Mouse (Mus musculus) heart, embryonic 13.5 days (tissue): ENCODE data around the gene Col19a1. TPM values are rescaled to one million over a fixed set of nuclear protein-coding genes. Genes with fewer than 3 reads are reported as not detected.

Experiments used
- ATAC-seq: fragments of 200-750 bp; cut with Nextera tagmentation; 2 replicates; pipeline ENCODE4 v1.8.0; 2017; ENCODE audit warnings: moderate TSS enrichment; ENCODE audit not compliant: insufficient number of reproducible peaks, low FRiP score, low TSS enrichment; ENCODE audit errors: extremely low read depth
- H3K27ac ChIP-seq: fragments of 300-500 bp; sonication (generic); replicated peaks from 2 replicates; pipeline ENCODE4 v1.5.1; 2015; ENCODE audit warnings: moderate library complexity, mild to moderate bottlenecking, inconsistent platforms
- H3K27me3 ChIP-seq: fragments of 300-500 bp; sonication (generic); replicated peaks from 2 replicates; pipeline ENCODE4 v1.6.1; 2015; ENCODE audit warnings: mild to moderate bottlenecking, inconsistent platforms
- H3K36me3 ChIP-seq: fragments of 300-500 bp; sonication (generic); 2 replicates; pipeline ENCODE4 v1.6.1; 2015; ENCODE audit warnings: mild to moderate bottlenecking, inconsistent platforms
- H3K4me1 ChIP-seq: fragments of 300-500 bp; sonication (generic); 2 replicates; pipeline ENCODE4 v1.6.1; 2015; ENCODE audit warnings: inconsistent platforms
- H3K4me2 ChIP-seq: fragments of 300-500 bp; sonication (generic); 2 replicates; pipeline ENCODE4 v1.6.1; 2015; ENCODE audit warnings: inconsistent platforms, mild to moderate bottlenecking, moderate library complexity
- H3K4me3 ChIP-seq: fragments of 300-500 bp; sonication (generic); 2 replicates; pipeline ENCODE4 v1.5.1; 2015; ENCODE audit warnings: moderate library complexity, mild to moderate bottlenecking, inconsistent platforms
- H3K9ac ChIP-seq: fragments of 300-500 bp; sonication (generic); 2 replicates; pipeline ENCODE4 v1.6.1; 2015; ENCODE audit warnings: inconsistent platforms, mild to moderate bottlenecking, moderate library complexity
- H3K9me3 ChIP-seq: fragments of 300-500 bp; sonication (generic); 2 replicates; pipeline ENCODE4 v1.6.1; 2016; ENCODE audit warnings: inconsistent platforms
- WGBS: fragments of 180-500 bp; shearing (Covaris S2); methylation state at CpG from one replicate; pipeline ENCODE4 v1.1.7; 2015; ENCODE audit warnings: mixed read lengths; 5-methylcytosine and 5-hydroxymethylcytosine counted together
- polyA plus RNA-seq: library from polyadenylated mRNA; unstranded; fragments of >200 nt; fragmentation: Nextera tagmentation; extraction: Ambion mirVana; gene quantifications from 2 replicates; pipeline ENCODE4 v1.2.1, GENCODE M21; 2015

Col19a1 gene
- polyA plus RNA-seq, 1 experiment from 2014 or later: not detected

DNA sequence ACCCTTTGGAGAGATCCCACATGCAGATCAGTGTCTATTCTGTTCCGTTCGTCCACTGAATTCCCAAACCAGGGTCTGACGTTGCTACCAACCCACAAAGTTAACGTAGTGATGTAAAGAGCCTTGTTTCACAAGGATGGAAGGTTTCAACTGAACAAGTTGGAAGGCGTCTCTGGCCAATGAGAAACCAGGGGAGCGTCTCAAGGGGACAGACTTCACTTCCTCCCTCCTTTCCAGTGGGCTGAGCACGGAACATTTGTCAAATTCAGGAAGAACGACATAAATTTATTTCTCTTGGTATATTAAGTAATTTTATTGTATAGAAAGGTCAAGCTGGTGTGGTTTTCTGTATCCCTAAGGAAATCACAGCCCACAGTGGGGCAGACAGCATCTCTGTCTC lies 38.2 kb downstream of the Col19a1 start:
- peaks cover 9% of the 10 kb centered on the region; the same call in 1 of the 2 replicates for H3K4me1 ChIP-seq
- H3K4me2 ChIP-seq: no peak overlapping the region
- H3K9me3 ChIP-seq: no peaks in the 10 kb centered on the region
- ATAC-seq: no peak
- WGBS: 77% methylated on average over 8 of the region's 8 CpGs
- no peak overlapping the region for H3K9ac ChIP-seq
- no peaks in the 10 kb centered on the region for H3K36me3 ChIP-seq
- no peaks in the 10 kb centered on the region for H3K27me3 ChIP-seq
- H3K4me3 ChIP-seq: no peak overlapping the region
- H3K27ac ChIP-seq: no peak overlapping the region

DNA sequence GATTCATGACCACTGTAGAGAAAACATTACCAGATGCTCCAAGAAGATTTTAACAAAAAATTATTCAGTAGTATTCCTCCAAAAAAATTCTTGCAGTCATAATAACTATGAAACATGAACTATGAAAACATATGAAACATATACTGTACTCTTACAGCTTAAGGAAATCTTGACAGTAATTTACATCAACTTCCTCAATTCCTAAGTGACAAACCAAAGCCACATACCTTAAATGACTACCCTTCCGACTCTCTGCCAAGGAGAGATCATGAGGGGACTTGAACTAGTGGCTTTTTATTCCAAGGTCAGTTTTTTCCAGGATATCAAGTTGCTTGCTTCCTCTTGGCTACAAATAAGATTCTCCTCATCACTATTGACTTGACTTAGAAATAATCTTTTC lies 39.7 kb downstream of the Col19a1 start:
- Histone ChIP-seq H3K27ac (no peak overlapping the region), H3K9me3 (no peaks in the 10 kb centered on the region), H3K9ac (no peak overlapping the region), H3K4me3 (no peak overlapping the region), H3K4me2 (no peak overlapping the region), H3K27me3 (no peaks in the 10 kb centered on the region), H3K36me3 (no peaks in the 10 kb centered on the region), H3K4me1 (peaks cover 3% of the 10 kb centered on the region; the same call in 1 of the 2 replicates)
- no peak for ATAC-seq
- WGBS: 58% methylated on average over 1 of the region's 1 CpGs

DNA sequence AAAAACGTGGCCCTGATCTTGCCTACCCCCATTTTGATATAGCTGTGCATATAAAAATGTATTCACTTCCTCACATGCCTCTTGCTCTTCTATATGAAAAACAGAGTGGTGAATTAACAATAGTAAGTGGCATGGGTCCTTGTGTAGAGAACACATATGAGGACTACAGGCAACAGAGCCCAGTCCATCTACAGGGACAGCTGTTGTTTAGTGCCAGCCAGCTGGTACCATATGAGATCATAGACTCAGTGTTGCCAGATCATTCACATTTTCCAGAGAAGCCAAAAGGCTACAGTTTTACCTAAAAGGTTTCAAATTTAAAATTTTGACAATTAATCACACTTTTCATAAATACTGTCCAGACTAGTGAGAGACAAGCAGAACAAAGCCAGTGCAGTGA lies 47.4 kb downstream of the Col19a1 start:
- Histone ChIP-seq H3K4me1 (no peaks in the 10 kb centered on the region), H3K27ac (no peak overlapping the region), H3K9me3 (no peaks in the 10 kb centered on the region), H3K9ac (no peak overlapping the region), H3K4me3 (no peak overlapping the region), H3K36me3 (no peaks in the 10 kb centered on the region), H3K27me3 (no peaks in the 10 kb centered on the region), H3K4me2 (no peak overlapping the region)
- ATAC-seq: no peak
- 45% methylated on average over 1 of the region's 1 CpGs for WGBS

DNA sequence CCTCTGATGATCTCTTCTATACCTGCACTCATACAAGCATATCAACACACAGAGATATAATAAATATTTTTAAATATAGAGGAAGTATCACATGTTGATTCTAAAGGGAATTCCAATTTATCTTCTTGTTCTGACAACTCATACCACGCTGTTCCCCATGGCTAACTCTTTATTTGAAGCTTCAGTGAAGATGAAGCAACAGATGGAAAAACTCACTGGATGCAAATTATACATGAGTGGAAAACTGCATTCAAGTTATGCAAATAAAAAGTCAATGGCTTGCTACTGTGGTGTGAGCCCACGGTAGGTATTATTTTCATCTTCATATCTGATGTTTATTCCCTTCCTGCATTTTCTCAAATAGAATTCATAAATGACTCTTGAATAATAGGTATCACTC lies 60.1 kb downstream of the Col19a1 start:
- H3K36me3 ChIP-seq: no peaks in the 10 kb centered on the region
- no peak overlapping the region for H3K4me2 ChIP-seq
- no peak for ATAC-seq
- WGBS: 71% methylated on average over 2 of the region's 2 CpGs
- H3K27me3 ChIP-seq: no peaks in the 10 kb centered on the region
- no peak overlapping the region for H3K9ac ChIP-seq
- H3K9me3 ChIP-seq: no peaks in the 10 kb centered on the region
- H3K27ac ChIP-seq: no peak overlapping the region
- H3K4me3 ChIP-seq: no peak overlapping the region
- no peaks in the 10 kb centered on the region for H3K4me1 ChIP-seq

DNA sequence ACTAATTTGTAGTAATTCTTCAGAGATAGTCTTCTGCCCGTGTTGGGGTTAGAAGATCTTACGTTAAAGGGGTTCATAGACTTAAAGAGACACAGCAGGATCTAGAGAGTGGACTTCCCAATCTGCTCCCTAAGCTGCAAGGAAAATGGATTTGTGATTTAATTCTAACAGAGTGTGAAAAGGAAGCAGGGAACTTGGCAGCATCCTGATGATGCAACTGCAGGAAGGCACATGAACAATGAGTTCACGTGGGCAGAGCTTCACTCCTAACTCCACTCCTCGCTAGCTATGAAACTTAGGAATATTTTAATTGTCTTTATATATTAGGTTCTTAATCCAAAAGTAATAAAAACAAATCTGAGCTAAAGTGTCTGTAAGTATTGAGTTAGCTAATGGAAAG lies 69.8 kb downstream of the Col19a1 start:
- no peaks in the 10 kb centered on the region for H3K27me3 ChIP-seq
- no peak overlapping the region for H3K9ac ChIP-seq
- H3K27ac ChIP-seq: no peak overlapping the region
- H3K4me2 ChIP-seq: no peak overlapping the region
- H3K4me3 ChIP-seq: no peak overlapping the region
- H3K9me3 ChIP-seq: no peaks in the 10 kb centered on the region
- no peaks in the 10 kb centered on the region for H3K36me3 ChIP-seq
- WGBS: 71% methylated on average over 4 of the region's 4 CpGs
- H3K4me1 ChIP-seq: no peaks in the 10 kb centered on the region
- ATAC-seq: no peak

DNA sequence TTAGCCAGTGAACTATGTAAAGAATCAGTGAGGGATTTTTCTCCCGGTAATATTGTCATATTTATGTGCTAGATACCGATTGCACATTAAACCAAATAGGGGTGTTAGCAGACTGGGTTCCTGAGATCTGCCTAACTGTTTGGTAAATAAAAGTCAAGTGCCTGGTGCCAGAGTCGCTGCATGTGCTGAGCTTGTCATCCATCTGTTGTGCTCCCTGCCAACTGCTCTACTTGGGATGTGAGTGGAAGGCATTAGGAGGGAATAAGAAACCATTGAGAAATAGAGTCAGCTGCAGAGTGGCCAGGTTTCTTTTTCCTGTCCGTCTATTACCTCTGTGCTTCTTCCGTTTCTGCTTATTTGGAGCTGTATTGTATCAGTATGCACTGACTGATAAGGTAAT lies 71.9 kb downstream of the Col19a1 start:
- no peak overlapping the region for H3K4me2 ChIP-seq
- H3K4me3 ChIP-seq: no peak overlapping the region
- H3K9me3 ChIP-seq: no peaks in the 10 kb centered on the region
- ATAC-seq: no peak
- H3K9ac ChIP-seq: no peak overlapping the region
- WGBS: 64% methylated on average over 5 of the region's 5 CpGs
- H3K27me3 ChIP-seq: no peaks in the 10 kb centered on the region
- H3K27ac ChIP-seq: no peak overlapping the region
- no peaks in the 10 kb centered on the region for H3K4me1 ChIP-seq
- H3K36me3 ChIP-seq: no peaks in the 10 kb centered on the region

DNA sequence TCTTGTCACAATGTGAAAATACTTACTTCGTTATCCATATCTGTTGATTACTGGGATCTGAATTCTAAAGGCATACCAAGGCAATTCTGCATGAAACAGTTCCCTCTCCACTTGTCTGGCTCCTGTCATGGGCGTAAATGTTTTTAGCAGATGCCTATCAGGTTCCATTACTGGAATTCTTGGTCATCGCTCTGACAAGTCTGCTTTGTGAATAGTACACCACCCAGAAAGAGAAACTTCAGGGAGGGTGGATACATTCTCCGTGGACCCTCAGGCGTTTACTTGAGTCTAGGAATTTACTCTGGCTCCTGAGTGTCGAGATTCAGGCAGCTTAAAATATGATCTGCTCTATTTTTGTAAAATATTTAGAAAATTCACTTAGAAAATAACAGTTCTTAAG lies 75.7 kb downstream of the Col19a1 start:
- Histone ChIP-seq H3K9me3 (no peaks in the 10 kb centered on the region), H3K36me3 (no peaks in the 10 kb centered on the region), H3K27ac (no peak overlapping the region), H3K4me3 (no peak overlapping the region), H3K4me1 (no peaks in the 10 kb centered on the region), H3K4me2 (no peak overlapping the region), H3K9ac (no peak overlapping the region), H3K27me3 (no peaks in the 10 kb centered on the region)
- WGBS: 57% methylated on average over 6 of the region's 6 CpGs
- no peak for ATAC-seq

DNA sequence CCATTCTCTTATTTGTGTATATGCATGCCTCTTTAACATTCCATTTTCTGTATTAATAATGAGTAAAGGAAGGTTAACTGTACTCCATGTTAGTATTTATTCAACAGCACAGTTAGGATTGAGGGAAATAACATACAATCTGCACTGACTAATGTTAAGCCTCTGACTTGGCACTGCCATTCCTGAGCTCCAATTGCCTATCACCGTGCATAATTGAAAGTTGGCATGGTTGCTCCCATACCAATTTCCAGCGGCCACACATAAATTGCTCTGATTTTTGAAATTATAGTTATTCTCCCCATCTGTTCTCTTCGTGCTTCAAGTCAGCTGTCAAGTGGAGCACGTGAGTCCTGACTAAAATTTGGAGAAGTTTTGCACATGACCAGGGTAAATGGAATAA lies 91.9 kb downstream of the Col19a1 start:
- no peak overlapping the region for H3K4me2 ChIP-seq
- 85% methylated on average over 4 of the region's 4 CpGs for WGBS
- H3K27me3 ChIP-seq: no peaks in the 10 kb centered on the region
- H3K4me3 ChIP-seq: no peak overlapping the region
- ATAC-seq: no peak
- H3K9ac ChIP-seq: no peak overlapping the region
- H3K9me3 ChIP-seq: no peaks in the 10 kb centered on the region
- H3K4me1 ChIP-seq: no peaks in the 10 kb centered on the region
- H3K36me3 ChIP-seq: no peaks in the 10 kb centered on the region
- H3K27ac ChIP-seq: no peak overlapping the region

DNA sequence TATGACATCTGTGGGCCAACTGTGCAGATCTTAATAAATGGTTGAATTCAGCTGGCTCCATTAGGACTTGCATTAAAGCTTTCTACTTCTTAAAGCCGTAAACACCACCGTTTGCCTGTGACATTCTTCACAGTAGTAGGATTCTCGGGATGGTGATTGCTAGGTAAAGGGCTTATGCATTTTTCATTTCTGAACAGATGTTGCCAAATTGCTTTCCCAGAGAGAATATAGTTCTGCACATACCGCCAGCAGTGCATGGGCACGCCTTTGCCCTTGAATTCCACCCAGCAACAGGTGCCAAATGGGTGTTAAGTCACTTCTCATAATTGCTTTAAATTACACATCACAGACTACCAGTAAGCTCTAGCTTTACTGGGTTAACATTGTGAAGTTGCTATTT lies 103.1 kb downstream of the Col19a1 start:
- H3K4me3 ChIP-seq: no peak overlapping the region
- ATAC-seq: no peak
- no peak overlapping the region for H3K27ac ChIP-seq
- WGBS: 70% methylated on average over 5 of the region's 5 CpGs
- H3K4me2 ChIP-seq: no peak overlapping the region
- no peaks in the 10 kb centered on the region for H3K4me1 ChIP-seq
- no peaks in the 10 kb centered on the region for H3K27me3 ChIP-seq
- no peak overlapping the region for H3K9ac ChIP-seq
- H3K36me3 ChIP-seq: no peaks in the 10 kb centered on the region
- no peaks in the 10 kb centered on the region for H3K9me3 ChIP-seq

DNA sequence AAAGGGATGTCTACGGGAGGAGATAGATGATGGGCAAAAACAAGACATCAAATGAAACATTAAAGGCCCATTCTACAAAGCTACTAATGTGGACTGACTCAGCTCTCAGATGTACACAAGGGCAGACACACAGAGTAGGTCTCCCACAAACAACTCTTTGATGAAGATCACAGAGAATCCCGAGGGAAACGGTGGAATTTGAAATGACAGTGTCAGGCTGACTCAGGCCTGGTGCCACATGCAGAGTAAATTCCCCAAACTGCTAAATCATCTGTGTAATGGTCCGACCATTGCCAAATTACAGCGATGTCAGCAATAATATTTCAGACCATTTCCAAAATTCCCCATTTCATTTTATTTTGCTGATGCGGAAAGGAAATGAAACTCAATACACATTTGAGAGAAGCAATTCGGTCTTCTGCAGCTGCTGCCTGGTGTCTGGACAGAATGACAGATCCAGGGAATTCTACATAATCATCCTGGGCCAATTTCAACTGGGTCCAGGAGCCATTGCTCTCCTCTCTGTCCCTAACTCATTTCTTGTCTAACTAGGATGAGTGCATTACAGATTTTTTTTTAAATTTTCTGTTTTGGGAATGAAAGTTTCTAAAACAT lies 116.1 kb downstream of the Col19a1 start:
- no peak for ATAC-seq

DNA sequence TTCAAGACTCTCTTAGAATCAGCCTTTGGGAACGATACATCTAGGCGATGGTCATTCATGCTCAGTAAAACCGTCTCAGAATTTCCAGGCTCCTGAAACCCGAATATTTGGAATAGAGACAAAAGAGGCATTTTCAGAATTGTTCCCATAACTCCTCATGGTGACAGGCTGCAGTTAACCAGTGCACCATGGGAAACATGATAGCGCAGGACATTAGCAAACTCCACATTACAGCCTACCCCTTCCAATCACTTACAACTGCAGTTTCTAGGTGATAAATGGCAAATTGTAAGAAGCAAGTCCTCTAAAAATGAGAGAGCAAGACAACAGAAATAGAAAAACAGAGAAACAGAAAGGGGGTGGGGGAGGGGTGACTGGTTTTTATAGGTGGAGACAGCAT lies 116.6 kb downstream of the Col19a1 start:
- H3K4me3 ChIP-seq: no peak overlapping the region
- H3K4me2 ChIP-seq: no peak overlapping the region
- no peak overlapping the region for H3K27ac ChIP-seq
- 81% methylated on average over 5 of the region's 5 CpGs for WGBS
- no peaks in the 10 kb centered on the region for H3K27me3 ChIP-seq
- no peak for ATAC-seq
- H3K4me1 ChIP-seq: no peaks in the 10 kb centered on the region
- H3K9me3 ChIP-seq: no peaks in the 10 kb centered on the region
- no peaks in the 10 kb centered on the region for H3K36me3 ChIP-seq
- no peak overlapping the region for H3K9ac ChIP-seq

More for the DNA sequence above, 116.1 kb downstream of the Col19a1 start:
- Histone ChIP-seq H3K9ac (no peak overlapping the region), H3K4me3 (no peak overlapping the region), H3K4me2 (no peak overlapping the region), H3K36me3 (no peaks in the 10 kb centered on the region), H3K27me3 (no peaks in the 10 kb centered on the region), H3K9me3 (no peaks in the 10 kb centered on the region), H3K4me1 (no peaks in the 10 kb centered on the region), H3K27ac (no peak overlapping the region)
- 69% methylated on average over 7 of the region's 7 CpGs for WGBS

DNA sequence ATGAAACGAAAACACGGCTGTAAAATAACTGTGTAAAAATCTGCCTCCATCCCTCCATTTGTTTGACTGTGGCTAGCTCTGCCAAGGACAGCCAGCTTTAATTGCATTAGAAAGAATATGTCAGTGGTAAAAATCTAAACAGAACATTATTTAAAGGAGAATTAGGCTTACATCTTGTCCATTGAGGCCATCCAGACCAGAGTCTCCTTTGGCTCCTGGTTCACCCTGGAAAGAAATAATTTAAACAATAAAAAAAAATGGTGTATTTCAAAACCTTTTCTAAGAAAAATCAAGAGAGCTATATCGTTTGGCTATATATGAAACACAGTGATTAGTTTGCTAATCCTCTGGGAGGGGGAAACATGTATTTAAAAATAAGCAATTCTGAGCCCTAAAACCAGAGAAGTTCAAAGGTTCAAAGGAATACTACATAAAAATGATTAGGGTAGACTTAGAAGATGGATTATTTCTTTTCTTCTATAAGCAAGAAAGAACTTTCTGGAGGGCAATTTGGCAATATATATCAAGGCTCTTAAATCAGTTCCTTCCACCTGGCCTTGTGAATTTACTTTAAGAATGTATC lies 125.9 kb downstream of the Col19a1 start:
- H3K27me3 ChIP-seq: no peaks in the 10 kb centered on the region
- H3K4me1 ChIP-seq: no peaks in the 10 kb centered on the region
- H3K36me3 ChIP-seq: no peaks in the 10 kb centered on the region
- H3K9me3 ChIP-seq: no peaks in the 10 kb centered on the region
- H3K4me2 ChIP-seq: no peak overlapping the region
- H3K9ac ChIP-seq: no peak overlapping the region
- 65% methylated on average over 3 of the region's 3 CpGs for WGBS
- H3K4me3 ChIP-seq: no peak overlapping the region
- no peak for ATAC-seq
- no peak overlapping the region for H3K27ac ChIP-seq
